In genomic region chr7:143951172-143951571, GRCm38 (mm10) we compare ENCODE assay signal across 9 mouse cellular contexts. TPM values are rescaled to one million over a fixed set of nuclear protein-coding genes. Genes with fewer than 3 reads are reported as not detected.
DNase-seq lines count a peak whose midpoint lies in the region; TF ChIP-seq lines count a peak whose summit lies in the region.
"Had no signal": no experiment of that assay in that cellular context is flagged by ENCODE, and none has a peak within 500 bp of the region (broad histone marks: within the 10 kb centered on the region; RNA-seq: fewer than 3 reads in every experiment).

No protein-coding gene starts in this region.

- 26% methylated on average over 2 of the region's 2 CpGs for WGBS in small intestine, adult 2 months

- no peak overlapping the region for H3K27ac ChIP-seq in small intestine, adult 2 months (ENCODE audit: insufficient read depth, low read depth, low read length)
- H3K27ac ChIP-seq: hindbrain, embryonic 15.5 days had no signal

- no peaks in the 10 kb centered on the region for H3K27me3 ChIP-seq in small intestine, adult 2 months (ENCODE audit: control insufficient read depth, insufficient read depth, low read length)
- H3K27me3 ChIP-seq: hindbrain, embryonic 15.5 days had no signal

- no peaks in the 10 kb centered on the region; the same call in 1 of the 2 replicates for H3K4me1 ChIP-seq in small intestine, adult 2 months (ENCODE audit: control insufficient read depth, insufficient read depth, insufficient read length, low read length)
- H3K4me1 ChIP-seq: hindbrain, embryonic 15.5 days had no signal

- peak; percentile 51; the same call in 1 of the 2 replicates for TF ChIP-seq CTCF in small intestine, adult 2 months (IDR thresholded peaks at IDR 0.05; ENCODE audit: extremely low read depth, insufficient read length, insufficient replicate concordance, low read depth, low read length)

- no peak overlapping the region for H3K4me3 ChIP-seq in small intestine, adult 2 months (ENCODE audit: low read depth, low read length)
- H3K4me3 ChIP-seq: hindbrain, embryonic 15.5 days had no signal

- TF ChIP-seq POLR2A in small intestine, adult 2 months (IDR thresholded peaks at IDR 0.05; ENCODE audit: low read depth, low read length), result no peak

- DNase-seq in cerebellum, postnatal 14 days, result peak; percentile 16 to 37
- no peak for DNase-seq in cerebellum, adult 11 months
- peak; percentile 7 for DNase-seq in right cerebral cortex, adult 18-20 months
- no peak for DNase-seq in right cerebral cortex, postnatal 4 days
- DNase-seq in kidney, postnatal 14 days, result peak; percentile 81
- DNase-seq in embryo, embryonic 10.5 days (ENCODE audit: low spot score), result no peak
- DNase-seq in cerebellum, adult 11-12 months, result no peak

- no peaks in the 10 kb centered on the region for H3K36me3 ChIP-seq in small intestine, adult 2 months (ENCODE audit: control insufficient read depth, insufficient read depth, low read length)
- H3K36me3 ChIP-seq: hindbrain, embryonic 15.5 days had no signal

RNA-seq across cellular contexts. Expression of gene Shank2, which starts 50.6 kb away (rescaled TPM):
- 2.1 and 2.4 TPM in 2 replicates for polyA plus RNA-seq in small intestine, adult 2 months (2012; rRNA removed)

Comparison
In these comparisons a context has a peak if more than half of its experiments do, and no peak if none do; other contexts are left out.
1. DNase-seq: peak in cerebellum, postnatal 14 days (2 of 2), right cerebral cortex, adult 18-20 months (single experiment) and kidney, postnatal 14 days (single experiment); none in cerebellum, adult 11 months (single experiment), right cerebral cortex, postnatal 4 days (single experiment), embryo, embryonic 10.5 days (single experiment) and cerebellum, adult 11-12 months (single experiment).